Mouse (Mus musculus) gastrocnemius, postnatal 36 days (tissue): Measurements from ENCODE around the gene Rab33b. TPM values are rescaled to one million over a fixed set of nuclear protein-coding genes. Genes with fewer than 3 reads are reported as not detected.

ENCODE experiments used
- DNase-seq, 2 experiments: peaks; one replicate each; pipeline ENCODE4 v3.0.0; 2022
- intact Hi-C: fragments of 180-260 bp; cut with DNase I; formaldehyde crosslinking; loops from one replicate; pipeline ENCODE4 v1.15.1; 2025
- total RNA-seq, 2 experiments: library from RNA; stranded (reverse); gene quantifications; 2 replicates each; pipeline ENCODE4 v1.2.3; 2021

The Rab33b gene
- total RNA-seq, 2 experiments from 2014 or later, result 4.8 to 7.1 TPM

- DNase-seq, result no peak
- intact Hi-C loops, result no loop called here
Observed at GRCm38 (mm10) chr3:51505465-51505864, 21.7 kb downstream of the Rab33b start.

GRCm38 (mm10) chr3:51510903-51511302, 27.2 kb downstream of the Rab33b start:
- intact Hi-C loops, result loop anchor here (2.0 to 5.0 kb wide), 2 partner anchors 51 to 142 kb away; partner anchors contain the start of gene Setd7
- DNase-seq, result peak; percentile 67 to 71

GRCm38 (mm10) chr3:51511983-51512382, 28.3 kb downstream of the Rab33b start:
- no peak for DNase-seq
- intact Hi-C loops, result loop anchor here (2.0 to 5.0 kb wide), 2 partner anchors 50 to 141 kb away; partner anchors contain the start of gene Setd7

DNA sequence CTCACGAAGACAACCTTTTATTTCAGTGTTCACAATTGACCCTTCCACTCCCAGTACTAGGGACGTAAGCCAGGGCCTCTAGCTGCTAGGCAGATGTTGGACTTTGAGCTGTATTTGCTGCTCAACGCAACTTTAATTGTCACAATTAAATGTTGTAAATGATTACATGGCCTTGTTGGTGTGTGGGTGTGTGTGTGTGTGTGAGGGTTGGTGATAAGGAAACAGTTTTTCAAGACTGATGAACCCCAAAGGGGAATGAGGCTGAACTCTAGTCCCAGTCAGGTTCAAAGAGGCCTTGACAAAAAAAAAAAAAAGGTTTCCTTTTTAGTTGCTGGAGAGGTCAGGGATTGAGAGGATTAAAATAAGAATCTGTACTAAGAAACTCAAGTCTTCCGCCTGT, 33.7 kb downstream of the Rab33b start:
- intact Hi-C loops, result no loop called here
- no peak for DNase-seq

DNA sequence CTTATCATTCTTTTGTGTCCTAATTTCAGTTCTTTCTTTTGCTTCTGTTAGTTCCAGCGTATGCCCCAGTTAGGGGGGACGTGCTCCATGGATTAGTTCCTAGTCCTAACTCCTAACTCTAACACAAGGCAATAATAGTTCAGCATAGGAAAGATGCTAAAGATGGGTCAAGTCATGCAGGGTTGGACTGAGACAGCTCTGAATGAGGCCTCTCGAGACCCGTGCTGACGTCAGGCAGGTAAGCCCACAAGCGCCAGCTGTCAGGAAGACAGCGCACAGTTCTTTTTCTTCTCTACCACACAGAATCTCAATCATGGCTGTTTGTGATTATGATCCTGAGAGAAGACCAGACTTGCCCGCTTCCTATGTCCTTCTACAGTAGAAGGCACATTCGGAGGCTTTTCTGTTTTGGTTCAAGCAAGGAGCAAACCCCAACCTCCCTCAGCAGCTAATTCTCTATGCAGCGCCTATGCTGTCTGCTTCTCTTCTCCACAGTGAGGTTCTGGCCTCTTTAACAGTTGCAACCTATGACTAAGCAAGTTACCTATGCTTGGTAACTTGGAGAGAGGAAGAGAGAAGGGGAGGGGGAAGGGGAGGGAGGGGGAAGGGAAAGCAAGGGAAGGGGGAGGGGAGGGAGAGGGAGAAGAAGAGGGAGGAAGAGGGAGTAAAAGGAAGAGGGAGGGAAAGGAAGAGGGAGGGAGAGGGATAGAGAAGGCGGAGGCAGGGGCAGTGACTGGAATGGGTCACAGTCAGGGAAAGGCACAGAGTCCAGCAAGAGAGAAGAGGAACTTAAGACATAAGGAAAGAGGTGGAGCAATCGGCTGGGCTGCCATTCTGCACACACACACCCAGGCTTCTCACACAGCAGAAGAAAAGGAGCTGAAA, 34.4 kb downstream of the Rab33b start:
- intact Hi-C loops, result no loop called here
- no peak for DNase-seq

DNA sequence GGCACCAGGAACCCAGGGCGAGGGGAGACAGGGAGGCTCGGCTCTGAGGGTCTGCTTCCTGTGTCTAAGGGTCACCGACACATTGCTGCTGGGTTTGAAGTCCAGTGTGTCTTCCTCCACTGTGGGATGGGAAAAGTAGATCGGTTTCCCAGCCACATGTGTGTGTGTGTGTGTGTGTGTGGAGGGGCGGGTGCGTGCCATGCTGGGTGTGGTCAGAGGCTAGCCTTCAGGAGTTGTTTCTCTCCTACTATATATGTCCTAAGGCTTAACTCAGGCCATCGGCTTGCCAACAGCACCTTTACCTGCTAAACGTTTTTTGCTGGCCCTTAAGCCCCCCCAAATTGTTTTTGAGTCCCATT, 35.0 kb downstream of the Rab33b start:
- intact Hi-C loops, result no loop called here
- no peak for DNase-seq

- DNase-seq, result no peak
- intact Hi-C loops, result no loop called here
Observed at GRCm38 (mm10) chr3:51521262-51521661, 37.5 kb downstream of the Rab33b start.

- no peak for DNase-seq
- intact Hi-C loops, result no loop called here
Observed at GRCm38 (mm10) chr3:51525186-51525785, 41.6 kb downstream of the Rab33b start.

DNA sequence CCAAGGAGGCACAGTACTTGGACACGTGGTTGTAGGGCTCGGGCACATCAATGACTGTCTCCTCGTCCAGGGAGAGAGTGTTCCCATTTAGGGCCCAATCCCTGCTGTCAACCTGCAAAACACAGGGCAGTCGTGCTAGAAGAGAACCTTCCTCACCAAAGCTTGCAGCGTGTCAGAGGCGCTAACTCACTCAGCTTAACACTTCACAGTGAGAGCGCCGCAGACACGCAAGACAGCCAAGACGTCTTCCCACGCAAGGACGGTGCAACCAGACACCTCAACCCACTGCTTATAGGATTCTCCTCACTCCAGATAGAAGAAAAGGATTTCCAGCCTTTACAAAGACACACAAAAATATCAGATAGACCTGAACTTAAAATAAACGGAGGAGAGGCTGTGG, 43.2 kb downstream of the Rab33b start:
- intact Hi-C loops, result no loop called here
- DNase-seq, result no peak

DNA sequence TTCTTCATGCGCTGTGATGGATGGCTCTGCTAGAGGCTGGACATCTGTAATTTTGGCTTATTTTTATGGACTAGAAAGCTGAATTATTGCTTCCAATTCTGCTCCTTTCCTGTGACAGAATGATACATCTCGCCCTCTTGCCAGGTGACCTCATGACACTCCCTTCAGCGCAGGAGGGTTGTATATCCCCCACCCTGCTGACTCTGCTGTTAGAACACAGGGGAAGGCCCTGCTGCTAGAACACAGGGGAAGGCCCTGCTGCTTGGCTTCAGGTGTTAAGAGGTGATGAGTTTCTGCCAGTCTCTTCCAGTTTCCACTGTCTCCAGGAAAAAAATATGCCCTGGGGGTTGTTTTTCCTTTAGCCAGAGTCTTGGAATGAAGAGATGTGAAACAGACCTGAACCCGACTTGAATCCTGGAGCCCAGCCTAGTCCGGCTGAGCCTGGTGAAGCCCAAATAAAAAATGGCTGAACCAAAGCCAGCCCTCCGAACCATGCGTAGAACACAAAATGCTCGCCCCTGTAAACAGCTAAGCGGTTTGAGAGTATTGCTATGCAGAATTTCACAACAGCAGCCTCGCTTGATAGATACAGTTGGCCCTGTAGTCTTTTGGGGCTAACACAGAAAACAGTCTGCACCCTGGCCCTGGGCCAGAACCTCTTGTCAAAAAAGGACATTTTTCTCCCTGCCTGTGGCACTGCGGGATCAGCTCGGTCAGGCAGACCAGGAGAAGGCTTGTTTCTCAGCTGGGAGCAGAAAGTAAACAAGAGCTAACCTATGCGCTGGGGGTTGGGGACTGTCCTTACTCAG, 48.0 kb downstream of the Rab33b start:
- intact Hi-C loops, result no loop called here
- peak in 1 of 2 experiments; percentile 58 for DNase-seq

- intact Hi-C loops, result no loop called here
- DNase-seq, result no peak
Observed at GRCm38 (mm10) chr3:51532282-51532620, 48.5 kb downstream of the Rab33b start.

DNA sequence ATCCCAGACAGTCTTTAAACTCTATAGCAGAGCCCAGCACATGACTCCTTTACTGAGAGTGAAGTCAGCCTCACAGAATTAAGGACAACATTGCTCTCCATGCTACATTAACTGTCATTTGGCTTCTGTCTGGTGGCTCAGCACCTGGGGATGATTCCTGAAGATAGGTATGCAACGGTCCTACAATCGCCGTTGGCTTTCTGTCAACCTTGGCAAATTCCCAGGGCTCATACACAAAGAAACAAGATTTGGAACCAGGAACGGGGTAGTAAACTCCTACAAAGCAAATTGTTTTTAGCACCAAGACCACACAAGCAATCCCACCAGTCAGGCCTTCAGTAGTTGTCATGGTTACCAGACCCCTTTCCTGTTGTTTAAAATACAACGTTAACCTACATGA, 49.9 kb downstream of the Rab33b start:
- no peak for DNase-seq
- intact Hi-C loops, result no loop called here

GRCm38 (mm10) chr3:51534013-51534412, 50.3 kb downstream of the Rab33b start:
- intact Hi-C loops, result no loop called here
- DNase-seq, result no peak

DNA sequence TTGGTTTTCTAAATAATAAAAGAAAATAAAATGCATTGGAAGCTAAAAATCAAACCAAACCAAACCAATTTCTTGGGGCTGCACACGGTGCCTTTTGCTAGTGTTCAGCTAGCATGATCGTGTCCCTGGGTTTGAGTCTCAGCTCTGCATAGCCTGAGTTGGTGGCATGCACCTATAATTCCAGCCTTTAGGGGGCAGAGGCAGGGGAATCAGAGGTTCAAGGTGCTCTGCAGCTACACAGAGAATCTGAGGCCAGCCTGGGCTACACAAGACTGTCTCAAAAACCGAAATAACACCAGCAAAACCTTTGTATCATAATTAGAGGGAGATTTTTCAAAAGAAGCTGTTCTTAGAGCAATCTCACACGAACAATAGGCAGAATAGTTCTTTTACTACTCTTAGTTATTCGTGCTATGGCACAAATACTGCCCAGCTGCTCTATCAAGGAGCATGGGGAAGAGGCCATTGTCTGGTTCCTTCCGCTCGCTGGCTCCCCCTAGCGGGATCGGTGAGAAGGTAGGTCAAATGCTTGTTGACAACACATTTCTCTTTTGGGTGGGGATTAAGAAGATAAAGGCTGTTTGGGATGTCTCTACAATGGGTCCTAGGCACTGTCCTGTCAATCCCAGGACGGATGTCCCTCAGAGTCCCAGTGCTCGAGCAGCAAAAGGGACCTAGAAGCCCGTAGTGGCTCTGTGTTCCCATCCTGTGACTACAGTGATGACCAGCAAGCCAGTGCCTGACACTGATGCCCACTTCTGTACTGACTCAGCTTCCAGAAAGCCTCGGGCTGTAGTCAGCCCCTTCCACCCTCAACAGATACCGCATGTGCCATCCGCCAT, 56.1 kb downstream of the Rab33b start:
- DNase-seq, result peak; percentile 54 to 76
- intact Hi-C loops, result no loop called here

- intact Hi-C loops, result no loop called here
Observed at GRCm38 (mm10) chr3:51540659-51541058, 56.9 kb downstream of the Rab33b start.

DNA sequence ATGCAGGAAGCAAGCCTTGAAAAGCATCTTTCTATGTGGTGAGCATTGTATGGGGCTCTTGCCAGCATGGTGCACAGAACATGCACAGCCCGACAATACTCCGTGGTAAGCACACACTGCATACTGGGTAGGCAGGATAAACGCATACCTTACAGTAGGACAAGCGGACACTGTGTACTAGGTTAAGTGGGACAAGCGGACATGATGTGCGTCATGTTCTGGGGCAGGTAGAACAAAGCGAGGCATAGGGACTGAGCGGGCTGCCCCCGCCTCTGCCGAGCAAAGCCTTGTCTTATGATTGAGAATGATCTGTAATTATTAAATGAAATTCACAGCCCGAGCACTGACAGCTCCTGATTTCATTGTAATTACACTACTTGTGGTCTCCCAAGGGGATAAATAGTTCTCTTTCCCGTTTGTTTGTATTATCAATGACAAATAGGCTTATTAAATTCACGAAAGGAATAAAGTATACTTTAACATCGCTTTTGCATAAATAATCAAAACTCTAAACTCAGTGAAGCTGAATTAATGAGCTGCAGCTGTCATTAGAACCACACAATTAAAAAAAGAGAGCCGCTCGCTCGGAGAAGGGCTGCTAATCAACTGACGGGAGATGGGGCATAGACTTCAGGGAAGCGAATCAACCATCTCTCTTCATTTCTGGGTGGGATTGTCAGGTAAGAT, 60.9 kb downstream of the Rab33b start:
- DNase-seq, result no peak
- intact Hi-C loops, result no loop called here

More at GRCm38 (mm10) chr3:51540659-51541058, 56.9 kb downstream of the Rab33b start:
- no peak for DNase-seq
